Mouse (Mus musculus) cerebellum, adult 11-12 months (tissue): ENCODE data around the gene Rpp25l.
"Not testable (repeated sequence)": the region's sequence is repeated elsewhere in the genome, so short reads cannot be mapped to it uniquely, and the experiment has no call there.

Experiments
- DNase-seq: peaks from one replicate; pipeline ENCODE4 v3.0.0; 2022

The Rpp25l gene

GRCm38 (mm10) chr4:41696452-41696851 lies 16.9 kb downstream of the Rpp25l start:
- not testable (repeated sequence) for DNase-seq

- not testable (repeated sequence) for DNase-seq
These were observed 17.5 kb downstream of the Rpp25l start for GRCm38 (mm10) chr4:41695800-41696199.

- not testable (repeated sequence) for DNase-seq
These were observed 19.8 kb downstream of the Rpp25l start for GRCm38 (mm10) chr4:41693511-41693910.

- not testable (repeated sequence) for DNase-seq
These were observed 23.3 kb downstream of the Rpp25l start for GRCm38 (mm10) chr4:41690014-41690413.

GRCm38 (mm10) chr4:41688562-41688961 lies 24.8 kb downstream of the Rpp25l start:
- not testable (repeated sequence) for DNase-seq

GRCm38 (mm10) chr4:41685882-41686492 lies 27.3 kb downstream of the Rpp25l start:
- DNase-seq, result not testable (repeated sequence)

GRCm38 (mm10) chr4:41684931-41685453 lies 28.3 kb downstream of the Rpp25l start:
- DNase-seq, result not testable (repeated sequence)

GRCm38 (mm10) chr4:41684131-41684930 lies 29.0 kb downstream of the Rpp25l start:
- DNase-seq, result not testable (repeated sequence)

GRCm38 (mm10) chr4:41683303-41683702 lies 30.0 kb downstream of the Rpp25l start:
- not testable (repeated sequence) for DNase-seq

GRCm38 (mm10) chr4:41682789-41683188 lies 30.5 kb downstream of the Rpp25l start:
- no peak for DNase-seq

- no peak for DNase-seq
These were observed 31.4 kb downstream of the Rpp25l start for GRCm38 (mm10) chr4:41681947-41682346.

GRCm38 (mm10) chr4:41681176-41681575 lies 32.2 kb downstream of the Rpp25l start:
- peak; percentile 74 for DNase-seq

- peak; percentile 58 for DNase-seq
These were observed 34.0 kb downstream of the Rpp25l start for GRCm38 (mm10) chr4:41679291-41679690.

GRCm38 (mm10) chr4:41678863-41679262 lies 34.5 kb downstream of the Rpp25l start:
- peak; percentile 40 for DNase-seq

GRCm38 (mm10) chr4:41677006-41677629 lies 36.2 kb downstream of the Rpp25l start:
- peak; percentile 87 for DNase-seq

- peak; percentile 75 for DNase-seq
These were observed 36.9 kb downstream of the Rpp25l start for GRCm38 (mm10) chr4:41676248-41677005.

- peak; percentile 48 for DNase-seq
These were observed 40.1 kb downstream of the Rpp25l start for GRCm38 (mm10) chr4:41673186-41673585.

GRCm38 (mm10) chr4:41672522-41672963 lies 40.8 kb downstream of the Rpp25l start:
- peak; percentile 51 for DNase-seq

- DNase-seq, result peak; percentile 51
These were observed 41.3 kb downstream of the Rpp25l start for GRCm38 (mm10) chr4:41671963-41672480.

GRCm38 (mm10) chr4:41671500-41671899 lies 41.8 kb downstream of the Rpp25l start:
- no peak for DNase-seq

- no peak for DNase-seq
These were observed 42.5 kb downstream of the Rpp25l start for GRCm38 (mm10) chr4:41670836-41671235.

- no peak for DNase-seq
These were observed 46.7 kb downstream of the Rpp25l start for GRCm38 (mm10) chr4:41666646-41667045.
